Mouse (Mus musculus) limb, embryonic 14.5 days (tissue): ENCODE results near the gene Camk1g. TPM values are rescaled to one million over a fixed set of nuclear protein-coding genes. Genes with fewer than 3 reads are reported as not detected.

Experiments
- ATAC-seq: fragments of 200-750 bp; cut with Nextera tagmentation; 2 replicates; pipeline ENCODE4 v1.8.0; 2017; ENCODE audit warnings: low read depth, moderate number of reproducible peaks, moderate TSS enrichment; ENCODE audit not compliant: low FRiP score
- DNase-seq: peaks from one replicate; pipeline ENCODE4 v3.0.0-alpha.2; 2015; ENCODE audit warnings: low spot score
- H3K27ac ChIP-seq: fragments of 300-500 bp; sonication (generic); replicated peaks from 2 replicates; pipeline ENCODE4 v1.5.1; 2014; ENCODE audit warnings: low read depth, mild to moderate bottlenecking, low read length, moderate library complexity, mixed read lengths
- H3K27me3 ChIP-seq: fragments of 300-500 bp; sonication (generic); 2 replicates; pipeline ENCODE4 v1.6.1; 2014; ENCODE audit warnings: low read length, mixed read lengths; ENCODE audit not compliant: control insufficient read depth, insufficient read depth
- H3K36me3 ChIP-seq: fragments of 300-500 bp; sonication (generic); 2 replicates; pipeline ENCODE4 v1.6.1; 2014; ENCODE audit warnings: mild to moderate bottlenecking, low read length, moderate library complexity, mixed read lengths; ENCODE audit not compliant: control insufficient read depth, insufficient read depth
- H3K4me1 ChIP-seq: fragments of 300-500 bp; sonication (generic); 2 replicates; pipeline ENCODE4 v1.6.1; 2014; ENCODE audit warnings: antibody characterized with exemption, low read length, mixed read lengths; ENCODE audit not compliant: control insufficient read depth, insufficient read depth
- H3K4me2 ChIP-seq: fragments of 300-500 bp; sonication (generic); replicated peaks from 2 replicates; pipeline ENCODE4 v1.6.1; 2014; ENCODE audit warnings: low read depth, mild to moderate bottlenecking, low read length, moderate library complexity; ENCODE audit not compliant: severe bottlenecking
- H3K4me3 ChIP-seq: fragments of 300-500 bp; sonication (generic); replicated peaks from 2 replicates; pipeline ENCODE4 v1.5.1; 2014; ENCODE audit warnings: low read length
- H3K9ac ChIP-seq: fragments of 300-500 bp; sonication (generic); 2 replicates; pipeline ENCODE4 v1.6.1; 2014; ENCODE audit warnings: mild to moderate bottlenecking, low read depth, low read length, moderate library complexity; ENCODE audit not compliant: severe bottlenecking
- H3K9me3 ChIP-seq: fragments of 300-500 bp; sonication (generic); 2 replicates; pipeline ENCODE4 v1.6.1; 2016; ENCODE audit warnings: low read length; ENCODE audit not compliant: control insufficient read depth
- POLR2A ChIP-seq: fragments of 200-500 bp; IDR thresholded peaks from 2 replicates; pipeline ENCODE4 v1.8.0; 2012; ENCODE audit warnings: inconsistent platforms, mild to moderate bottlenecking, moderate library complexity, borderline replicate concordance; ENCODE audit not compliant: insufficient read depth, insufficient read length; ENCODE audit errors: extremely low read depth
- WGBS: fragments of 180-500 bp; shearing (Covaris S2); extraction: QIAGEN DNeasy Blood & Tissue Kit; methylation state at CpG from one replicate; pipeline ENCODE4 v1.1.7; 2014; 5-methylcytosine and 5-hydroxymethylcytosine counted together
- polyA plus RNA-seq, 2 experiments: library from polyadenylated mRNA; depleted of rRNA in 1 of 2; stranded (reverse) in 1 of 2; unstranded in 1 of 2; fragments of >200 nt; fragmentation: Nextera tagmentation in 1 of 2; extraction: Ambion mirVana in 1 of 2; gene quantifications; 2 replicates each; pipeline versions ENCODE4 v1.2.1 to v1.2.3; 2012 to 2014

Gene Camk1g
- polyA plus RNA-seq, 2 experiments, result 9.1 to 9.8 TPM

DNA sequence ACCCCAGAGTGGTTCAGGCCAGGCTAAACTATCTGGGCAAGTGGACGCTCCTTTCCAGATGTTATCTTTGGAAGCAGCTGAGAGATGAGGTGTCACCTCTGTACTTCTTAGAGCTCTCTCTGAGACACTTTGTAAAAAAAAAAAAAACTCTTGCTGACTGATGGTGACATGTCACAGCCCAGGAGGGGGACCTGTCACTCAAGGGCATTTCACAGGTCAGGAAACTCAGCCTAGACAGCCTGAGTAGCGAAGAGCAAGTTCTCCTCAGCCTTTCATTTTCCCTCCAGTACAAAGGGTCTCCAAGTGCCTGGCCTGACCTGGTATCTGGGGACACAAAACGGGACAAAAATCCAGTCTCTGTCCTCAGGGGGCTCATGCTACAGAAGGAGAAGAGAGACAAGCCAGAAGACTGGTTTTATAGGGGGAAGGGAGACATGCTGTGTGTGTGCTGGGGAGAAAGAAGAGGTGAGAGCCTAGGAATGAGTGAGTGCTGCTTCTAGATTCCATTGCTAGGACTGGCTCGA is 32.2 kb downstream of the Camk1g start:
- Histone ChIP-seq H3K36me3 (no peaks in the 10 kb centered on the region), H3K9me3 (no peaks in the 10 kb centered on the region), H3K4me2 (no peak overlapping the region), H3K4me3 (no peak overlapping the region), H3K9ac (no peak overlapping the region), H3K27ac (no peak overlapping the region), H3K4me1 (no peaks in the 10 kb centered on the region), H3K27me3 (no peaks in the 10 kb centered on the region)
- TF ChIP-seq POLR2A, result no peak
- 64% methylated on average over 4 of the region's 4 CpGs for WGBS
- DNase-seq, result no peak
- ATAC-seq, result no peak

DNA sequence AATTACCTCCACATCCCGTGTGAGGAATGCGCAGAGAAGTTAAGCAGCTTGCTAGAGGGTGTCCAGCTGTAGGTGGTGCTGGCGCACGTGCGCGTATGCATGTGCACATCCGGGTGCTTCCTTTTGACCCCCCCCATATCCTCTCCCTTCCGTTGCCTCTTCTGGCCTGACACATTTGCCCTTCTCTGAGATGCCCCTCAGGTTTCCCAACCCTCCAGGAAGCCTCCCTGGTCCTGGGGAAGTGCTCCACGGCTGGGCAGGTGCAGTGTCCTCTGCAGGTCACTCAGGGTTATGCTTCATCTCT is 33.1 kb downstream of the Camk1g start:
- DNase-seq, result no peak
- Histone ChIP-seq H3K4me1 (no peaks in the 10 kb centered on the region), H3K9ac (no peak overlapping the region), H3K4me3 (no peak overlapping the region), H3K4me2 (no peak overlapping the region), H3K36me3 (no peaks in the 10 kb centered on the region), H3K9me3 (no peaks in the 10 kb centered on the region), H3K27ac (no peak overlapping the region), H3K27me3 (no peaks in the 10 kb centered on the region)
- WGBS, result 83% methylated on average over 9 of the region's 9 CpGs
- no peak for TF ChIP-seq POLR2A
- no peak for ATAC-seq

DNA sequence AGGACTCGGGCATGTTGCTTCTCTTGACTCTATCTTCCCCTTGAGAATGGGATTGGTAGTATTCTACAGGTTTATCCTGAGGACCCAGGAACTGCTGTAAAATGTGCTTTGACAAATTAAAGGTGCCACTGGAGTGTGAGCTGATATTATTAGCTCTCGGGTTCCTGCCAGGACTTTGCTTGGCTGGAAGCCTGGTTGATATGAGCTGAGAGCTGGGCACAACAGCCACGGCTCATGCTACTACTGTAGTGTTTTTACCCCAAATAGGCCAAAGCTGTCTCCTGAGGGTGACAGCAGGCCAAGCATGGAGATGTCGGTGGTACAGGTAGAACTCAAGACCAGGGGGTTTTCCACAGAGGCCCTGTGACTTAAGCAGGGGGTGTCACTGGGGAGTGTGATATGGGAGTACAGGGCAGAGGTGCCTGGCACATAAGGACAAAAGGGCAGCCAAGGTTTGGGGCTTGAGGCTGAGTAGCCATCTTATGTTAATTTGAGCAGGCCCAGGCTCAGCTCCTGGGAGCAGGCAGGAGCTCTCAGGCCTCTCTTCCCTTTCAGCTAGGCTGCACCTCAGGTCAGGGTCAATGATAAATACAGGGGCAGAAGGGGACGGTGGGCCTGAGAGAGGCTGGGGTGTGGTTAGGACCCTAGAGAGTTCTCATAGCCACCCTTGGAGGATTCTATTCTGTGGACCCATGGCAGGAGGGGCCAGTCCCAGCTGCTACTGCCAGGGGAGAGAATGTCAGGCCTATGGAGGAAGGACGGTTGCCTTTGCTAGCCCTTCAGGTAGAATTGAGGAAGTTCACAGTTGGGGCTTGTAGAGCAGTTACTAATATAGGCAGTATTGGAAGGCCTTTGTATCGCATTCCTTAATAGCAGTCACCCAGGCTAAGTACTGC is 33.7 kb downstream of the Camk1g start:
- Histone ChIP-seq H3K4me3 (no peak overlapping the region), H3K36me3 (no peaks in the 10 kb centered on the region), H3K27ac (no peak overlapping the region), H3K9me3 (no peaks in the 10 kb centered on the region), H3K9ac (no peak overlapping the region), H3K4me2 (no peak overlapping the region), H3K27me3 (no peaks in the 10 kb centered on the region), H3K4me1 (no peaks in the 10 kb centered on the region)
- WGBS, result 74% methylated on average over 7 of the region's 7 CpGs
- ATAC-seq (no peak), DNase-seq (no peak)
- no peak for TF ChIP-seq POLR2A

DNA sequence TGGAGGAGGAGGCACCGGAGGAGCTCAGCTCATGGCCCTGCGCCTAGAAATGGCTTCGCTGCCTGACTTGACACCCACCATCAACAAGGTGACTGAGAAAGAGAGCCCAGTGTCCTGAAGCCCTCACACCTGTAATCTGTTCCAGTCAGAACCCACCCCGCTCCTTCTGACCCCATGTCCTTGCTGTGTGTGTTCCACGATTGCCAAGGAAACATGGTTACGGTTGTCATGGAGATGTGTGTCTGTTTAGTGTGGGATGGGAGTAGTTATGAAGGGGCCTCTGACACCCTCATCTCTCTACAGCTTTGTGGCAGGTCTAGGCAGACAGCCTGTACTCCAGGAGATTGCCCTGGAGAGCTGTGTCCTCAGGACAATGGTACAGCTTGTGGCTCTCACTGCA is 35.6 kb downstream of the Camk1g start:
- DNase-seq (peak; percentile 13), ATAC-seq (peak; percentile 45; the same call in 1 of the 2 replicates)
- no peak overlapping the region for H3K4me2 ChIP-seq
- H3K9me3 ChIP-seq, result no peaks in the 10 kb centered on the region
- no peaks in the 10 kb centered on the region for H3K27me3 ChIP-seq
- H3K4me1 ChIP-seq, result no peaks in the 10 kb centered on the region
- no peaks in the 10 kb centered on the region for H3K36me3 ChIP-seq
- 74% methylated on average over 6 of the region's 6 CpGs for WGBS
- H3K4me3 ChIP-seq, result no peak overlapping the region
- H3K27ac ChIP-seq, result no peak overlapping the region
- no peak overlapping the region; the same call in 1 of the 2 replicates for H3K9ac ChIP-seq
- TF ChIP-seq POLR2A, result no peak

DNA sequence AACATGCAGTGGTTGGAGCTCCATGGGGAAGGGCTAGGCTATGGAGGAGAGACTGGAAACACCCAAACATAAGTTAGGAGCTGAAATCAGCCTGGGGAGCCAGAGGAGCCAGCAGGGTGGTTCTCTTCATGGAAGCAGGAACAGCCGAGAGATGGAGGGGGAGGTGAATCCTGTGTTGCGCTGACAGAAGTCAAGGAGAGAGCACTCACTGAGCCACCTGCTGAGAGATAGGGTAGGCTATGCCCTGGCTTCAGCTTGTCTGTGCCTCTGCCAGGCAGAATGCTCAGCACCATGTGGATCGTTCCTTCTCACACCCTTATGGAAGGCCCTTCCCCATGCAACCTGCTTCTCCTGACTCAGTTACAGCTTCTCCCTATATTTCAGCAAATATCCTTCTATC is 36.3 kb downstream of the Camk1g start:
- DNase-seq, result no peak
- TF ChIP-seq POLR2A, result no peak
- H3K9ac ChIP-seq, result no peak overlapping the region
- H3K4me1 ChIP-seq, result no peaks in the 10 kb centered on the region
- no peak overlapping the region for H3K4me3 ChIP-seq
- H3K9me3 ChIP-seq, result no peaks in the 10 kb centered on the region
- no peaks in the 10 kb centered on the region for H3K36me3 ChIP-seq
- WGBS, result 84% methylated on average over 3 of the region's 3 CpGs
- H3K27me3 ChIP-seq, result no peaks in the 10 kb centered on the region
- no peak overlapping the region for H3K4me2 ChIP-seq
- no peak for ATAC-seq
- no peak overlapping the region for H3K27ac ChIP-seq

DNA sequence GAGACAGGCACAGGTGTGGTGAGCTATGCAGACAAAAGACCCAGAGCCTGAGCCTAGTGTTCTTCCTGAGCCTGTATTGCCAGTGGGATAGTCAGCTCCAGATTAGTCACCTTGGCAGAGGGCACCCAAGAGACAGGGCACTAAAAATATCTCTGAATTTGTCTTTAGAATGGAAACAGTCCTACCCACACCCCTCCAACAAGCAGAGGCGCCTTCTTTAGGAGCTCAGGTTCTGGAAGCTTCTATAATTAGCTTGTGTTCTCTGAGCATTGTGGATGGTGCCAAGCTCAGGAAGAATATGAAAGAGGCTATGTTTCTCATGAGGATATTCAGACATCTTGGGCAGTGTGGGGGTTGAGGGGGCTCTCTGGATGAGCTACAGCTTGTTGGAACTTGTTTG is 37.4 kb downstream of the Camk1g start:
- DNase-seq, result no peak
- WGBS, result 64% methylated on average over 1 of the region's 1 CpGs

More for the DNA sequence above, 37.4 kb downstream of the Camk1g start:
- Histone ChIP-seq H3K9ac (no peak overlapping the region), H3K27ac (no peak overlapping the region), H3K9me3 (no peaks in the 10 kb centered on the region), H3K36me3 (no peaks in the 10 kb centered on the region), H3K4me3 (no peak overlapping the region), H3K27me3 (no peaks in the 10 kb centered on the region), H3K4me1 (no peaks in the 10 kb centered on the region), H3K4me2 (no peak overlapping the region)
- no peak for TF ChIP-seq POLR2A
- ATAC-seq, result no peak
